Mouse (Mus musculus) spleen, postnatal 10 days (tissue): Measurements from ENCODE around the gene Cdk2ap2.
"Not testable (repeated sequence)": the region's sequence is repeated elsewhere in the genome, so short reads cannot be mapped to it uniquely, and the experiment has no call there.

ENCODE experiments used
- DNase-seq, 2 experiments: peaks; one replicate each; pipeline ENCODE4 v3.0.0; 2021 to 2022; ENCODE audit warnings: low spot score in 2 of 2

The Cdk2ap2 gene

GRCm38 (mm10) chr19:4135963-4136345 is 39.0 kb downstream of the Cdk2ap2 start:
- not testable (repeated sequence) for DNase-seq

GRCm38 (mm10) chr19:4136463-4136862 is 39.5 kb downstream of the Cdk2ap2 start:
- peak in 1 of 2 experiments; percentile 53 for DNase-seq

DNA sequence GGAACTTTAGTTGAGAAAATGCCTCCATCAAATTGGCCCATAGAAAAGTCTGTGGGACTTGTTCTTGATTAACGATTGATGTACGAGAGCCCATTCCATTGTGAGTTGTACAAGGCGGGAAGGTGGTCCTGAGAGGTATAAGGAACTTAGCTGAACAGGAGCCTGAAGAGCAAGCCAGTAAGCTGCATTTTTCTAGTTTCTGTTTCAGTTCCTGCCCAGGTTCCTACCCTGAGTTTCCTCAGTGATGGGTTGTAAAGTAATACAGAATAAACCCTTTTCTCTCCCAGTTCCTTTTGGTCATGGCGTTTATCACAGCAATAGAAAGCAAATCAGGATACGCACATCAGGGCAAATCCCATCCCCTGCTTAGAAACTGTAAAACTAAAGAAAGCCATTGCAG is 40.9 kb downstream of the Cdk2ap2 start:
- DNase-seq: no peak

DNA sequence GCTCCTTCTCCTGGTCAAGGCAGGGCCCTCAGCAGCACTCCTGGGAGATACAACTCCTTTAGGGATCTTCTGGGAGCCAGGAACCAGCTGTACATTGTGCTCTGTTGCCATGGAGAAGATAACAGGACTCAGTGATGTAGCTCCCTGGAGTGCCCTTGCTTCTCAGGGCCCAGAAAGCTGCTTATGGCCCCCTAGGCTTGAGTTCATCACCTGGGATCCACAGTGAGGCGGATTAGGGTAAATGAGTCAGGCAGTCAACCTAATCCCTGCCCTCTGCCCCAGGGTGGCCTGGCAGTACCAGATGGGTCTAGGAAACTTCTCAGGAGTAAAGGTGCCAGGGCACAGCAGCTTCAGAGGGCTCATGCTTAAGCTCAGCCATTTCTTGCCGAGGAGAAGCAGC is 42.5 kb downstream of the Cdk2ap2 start, which contains the start of gene Gpr152:
Gene Gpr152 (plus strand): TSS at position 342 of the 400 bp plus-strand sequence.
- DNase-seq: no peak

GRCm38 (mm10) chr19:4140147-4140546 is 43.2 kb downstream of the Cdk2ap2 start:
- no peak for DNase-seq

- no peak for DNase-seq
Observed at GRCm38 (mm10) chr19:4142416-4143173, 45.6 kb downstream of the Cdk2ap2 start.

GRCm38 (mm10) chr19:4143759-4144268 is 46.8 kb downstream of the Cdk2ap2 start, which contains the start of gene Cabp4:
Gene Cabp4 (minus strand): TSS chr19:4144033.
- DNase-seq: no peak

GRCm38 (mm10) chr19:4144550-4145498 is 47.8 kb downstream of the Cdk2ap2 start:
- peak in 1 of 2 experiments; percentile 60 for DNase-seq

GRCm38 (mm10) chr19:4145936-4146335 is 49.0 kb downstream of the Cdk2ap2 start:
- DNase-seq: no peak

GRCm38 (mm10) chr19:4146366-4147021 is 49.5 kb downstream of the Cdk2ap2 start:
- DNase-seq: no peak

DNA sequence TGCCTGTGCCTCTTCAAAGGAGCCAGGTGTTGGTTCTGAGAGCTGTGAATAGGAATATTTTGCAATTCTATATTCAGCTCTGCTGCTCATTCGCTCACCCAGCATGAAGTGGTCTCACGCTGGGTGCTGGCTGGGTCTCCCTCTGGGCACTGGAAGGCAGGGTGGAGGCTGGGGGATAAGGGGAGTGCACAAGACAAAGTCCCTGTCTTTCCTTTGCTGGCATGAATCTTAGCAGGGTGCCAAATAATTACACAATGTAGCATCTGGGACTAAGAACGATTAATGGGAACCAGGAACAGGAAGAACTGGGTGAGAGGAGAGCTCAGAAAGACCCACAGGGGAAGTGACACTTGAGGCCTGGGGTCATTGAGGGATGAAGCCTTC is 50.0 kb downstream of the Cdk2ap2 start:
- DNase-seq: no peak

- DNase-seq: no peak
Observed at GRCm38 (mm10) chr19:4147782-4148490, 51.0 kb downstream of the Cdk2ap2 start.

DNA sequence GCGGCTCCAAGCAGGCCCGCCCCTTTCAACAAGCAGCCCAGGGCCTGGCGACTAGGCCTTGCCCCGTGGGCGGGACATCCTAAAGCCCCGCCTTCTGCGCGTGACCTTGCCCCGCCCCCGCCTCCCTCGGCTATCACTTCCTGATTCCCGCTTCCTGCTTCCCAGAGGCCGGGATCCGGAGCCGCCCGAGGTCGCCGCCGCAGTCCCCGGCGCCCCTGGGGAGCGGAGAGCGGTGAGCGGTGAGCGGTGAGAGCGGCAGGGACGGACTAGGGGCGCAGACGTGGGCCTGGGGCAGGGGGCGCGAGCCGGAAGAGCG is 51.5 kb downstream of the Cdk2ap2 start, which contains the start of gene Coro1b:
Gene Coro1b (plus strand): TSS at position 129 of the 316 bp plus-strand sequence.
- DNase-seq: peak; percentile 93 to 96
